Mouse (Mus musculus) heart, embryonic 13.5 days (tissue): ENCODE data around the gene Tmc6. TPM values are rescaled to one million over a fixed set of nuclear protein-coding genes. Genes with fewer than 3 reads are reported as not detected.

Experiments used
- ATAC-seq: fragments of 200-750 bp; cut with Nextera tagmentation; 2 replicates; pipeline ENCODE4 v1.8.0; 2017; ENCODE audit warnings: moderate TSS enrichment; ENCODE audit not compliant: insufficient number of reproducible peaks, low FRiP score, low TSS enrichment; ENCODE audit errors: extremely low read depth
- H3K27ac ChIP-seq: fragments of 300-500 bp; sonication (generic); replicated peaks from 2 replicates; pipeline ENCODE4 v1.5.1; 2015; ENCODE audit warnings: moderate library complexity, mild to moderate bottlenecking, inconsistent platforms
- H3K27me3 ChIP-seq: fragments of 300-500 bp; sonication (generic); replicated peaks from 2 replicates; pipeline ENCODE4 v1.6.1; 2015; ENCODE audit warnings: mild to moderate bottlenecking, inconsistent platforms
- H3K36me3 ChIP-seq: fragments of 300-500 bp; sonication (generic); 2 replicates; pipeline ENCODE4 v1.6.1; 2015; ENCODE audit warnings: mild to moderate bottlenecking, inconsistent platforms
- H3K4me1 ChIP-seq: fragments of 300-500 bp; sonication (generic); 2 replicates; pipeline ENCODE4 v1.6.1; 2015; ENCODE audit warnings: inconsistent platforms
- H3K4me2 ChIP-seq: fragments of 300-500 bp; sonication (generic); 2 replicates; pipeline ENCODE4 v1.6.1; 2015; ENCODE audit warnings: inconsistent platforms, mild to moderate bottlenecking, moderate library complexity
- H3K4me3 ChIP-seq: fragments of 300-500 bp; sonication (generic); 2 replicates; pipeline ENCODE4 v1.5.1; 2015; ENCODE audit warnings: moderate library complexity, mild to moderate bottlenecking, inconsistent platforms
- H3K9ac ChIP-seq: fragments of 300-500 bp; sonication (generic); 2 replicates; pipeline ENCODE4 v1.6.1; 2015; ENCODE audit warnings: inconsistent platforms, mild to moderate bottlenecking, moderate library complexity
- H3K9me3 ChIP-seq: fragments of 300-500 bp; sonication (generic); 2 replicates; pipeline ENCODE4 v1.6.1; 2016; ENCODE audit warnings: inconsistent platforms
- WGBS: fragments of 180-500 bp; shearing (Covaris S2); methylation state at CpG from one replicate; pipeline ENCODE4 v1.1.7; 2015; ENCODE audit warnings: mixed read lengths; 5-methylcytosine and 5-hydroxymethylcytosine counted together
- polyA plus RNA-seq: library from polyadenylated mRNA; unstranded; fragments of >200 nt; fragmentation: Nextera tagmentation; extraction: Ambion mirVana; gene quantifications from 2 replicates; pipeline ENCODE4 v1.2.1, GENCODE M21; 2015

The Tmc6 gene
- polyA plus RNA-seq, 1 experiment from 2014 or later = 22.2 TPM

DNA sequence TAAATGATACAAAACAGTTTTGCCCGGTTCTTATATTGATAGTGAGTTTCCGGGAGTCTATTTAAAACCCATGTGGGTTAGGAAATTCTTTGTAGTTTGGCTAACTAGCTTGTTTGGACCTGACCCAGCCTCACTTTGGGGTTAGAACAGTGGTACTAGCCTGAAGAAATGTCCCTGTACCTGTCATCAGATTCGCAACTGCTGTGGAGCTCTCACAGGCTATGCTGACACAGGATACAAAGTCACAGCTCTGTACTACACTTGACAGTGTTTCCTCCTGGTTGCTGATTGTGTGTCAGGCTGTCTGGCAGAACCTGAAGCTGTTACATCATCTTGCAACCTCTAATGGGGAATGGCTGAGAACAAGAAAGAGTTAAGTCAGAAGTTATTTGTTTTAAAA is 52.7 kb downstream of the Tmc6 start:
- Histone ChIP-seq H3K4me2 (no peak overlapping the region), H3K4me3 (no peak overlapping the region), H3K27ac (peak overlapping the region; percentile 60), H3K9me3 (no peaks in the 10 kb centered on the region), H3K27me3 (no peaks in the 10 kb centered on the region), H3K4me1 (peaks cover 42% of the 10 kb centered on the region), H3K9ac (no peak overlapping the region), H3K36me3 (peaks cover 22% of the 10 kb centered on the region)
- 43% methylated on average over 3 of the region's 3 CpGs for WGBS
- ATAC-seq = no peak

- Histone ChIP-seq H3K27ac (peak overlapping the region; percentile 60), H3K36me3 (peaks cover 19% of the 10 kb centered on the region), H3K4me1 (peaks cover 47% of the 10 kb centered on the region), H3K9me3 (no peaks in the 10 kb centered on the region), H3K4me2 (no peak overlapping the region), H3K27me3 (no peaks in the 10 kb centered on the region), H3K4me3 (no peak overlapping the region), H3K9ac (no peak overlapping the region)
- ATAC-seq = no peak
- 49% methylated on average over 1 of the region's 1 CpGs for WGBS
Observed at GRCm38 (mm10) chr11:117728841-117729240, 53.2 kb downstream of the Tmc6 start.

GRCm38 (mm10) chr11:117728245-117728644 is 53.8 kb downstream of the Tmc6 start:
- no peaks in the 10 kb centered on the region for H3K9me3 ChIP-seq
- H3K4me3 ChIP-seq = no peak overlapping the region
- H3K36me3 ChIP-seq = peaks cover 19% of the 10 kb centered on the region
- H3K4me2 ChIP-seq = no peak overlapping the region
- no peak for ATAC-seq
- WGBS = 87% methylated on average over 5 of the region's 5 CpGs
- H3K9ac ChIP-seq = no peak overlapping the region
- peaks cover 47% of the 10 kb centered on the region for H3K4me1 ChIP-seq
- no peaks in the 10 kb centered on the region for H3K27me3 ChIP-seq
- H3K27ac ChIP-seq = no peak overlapping the region

DNA sequence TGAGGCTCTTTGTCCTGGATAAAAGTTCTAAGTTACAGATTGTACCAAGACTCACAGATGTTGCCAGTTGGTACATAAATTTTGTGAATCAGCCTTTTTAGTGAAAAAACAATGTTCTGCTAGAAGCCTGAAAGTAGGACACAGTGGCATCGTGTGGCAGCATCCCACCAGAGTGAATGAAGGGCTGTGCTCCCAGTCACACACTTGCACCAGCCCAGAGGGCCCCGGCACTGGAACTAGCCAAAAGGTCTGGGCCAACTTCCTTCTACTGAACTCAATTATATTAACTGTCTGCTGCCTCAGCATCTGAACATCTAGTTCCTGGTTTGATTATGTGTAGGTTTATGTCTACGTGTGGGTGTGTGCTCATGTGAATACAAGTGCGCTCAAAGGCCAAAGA is 55.0 kb downstream of the Tmc6 start:
- no peak overlapping the region for H3K4me2 ChIP-seq
- H3K9ac ChIP-seq = no peak overlapping the region
- WGBS = 93% methylated on average over 4 of the region's 4 CpGs
- no peak overlapping the region for H3K4me3 ChIP-seq
- peaks cover 47% of the 10 kb centered on the region for H3K4me1 ChIP-seq
- ATAC-seq = no peak
- H3K36me3 ChIP-seq = peaks cover 21% of the 10 kb centered on the region
- H3K27ac ChIP-seq = no peak overlapping the region
- H3K9me3 ChIP-seq = no peaks in the 10 kb centered on the region
- no peaks in the 10 kb centered on the region for H3K27me3 ChIP-seq

DNA sequence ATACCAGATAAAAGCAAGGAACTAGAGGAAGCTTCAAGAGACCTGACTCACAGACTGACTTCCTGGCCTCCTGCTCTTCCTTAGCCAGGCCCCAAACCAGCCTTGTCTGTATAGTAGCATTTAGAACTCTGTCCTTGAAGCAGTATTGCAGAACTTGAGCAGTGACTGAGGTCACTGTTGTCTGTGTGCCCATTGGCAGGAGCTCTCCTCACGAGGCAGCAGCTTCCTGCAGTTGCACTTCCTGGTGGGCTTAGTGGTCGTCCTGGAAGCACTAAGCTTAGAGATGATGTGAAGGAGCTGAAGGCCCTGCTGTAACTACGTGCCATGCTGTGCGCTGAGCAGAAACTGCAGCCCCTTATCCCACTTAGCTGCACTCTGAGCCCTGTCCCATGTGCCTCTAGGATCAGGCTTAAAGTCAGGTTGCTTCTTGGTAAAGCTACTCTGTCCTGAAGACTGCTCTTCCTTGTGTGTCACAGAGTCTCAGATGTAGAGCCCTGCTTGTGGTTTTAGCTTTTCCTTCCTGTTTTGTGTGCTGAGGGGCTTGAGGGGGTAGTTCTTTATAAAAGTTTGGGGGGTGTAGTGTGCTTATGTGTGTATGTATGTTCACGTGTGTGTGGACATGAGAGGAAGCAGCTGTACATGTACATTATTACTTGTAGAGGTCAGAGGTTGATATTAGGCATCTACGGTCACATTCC is 57.2 kb downstream of the Tmc6 start:
- Histone ChIP-seq H3K4me3 (no peak overlapping the region), H3K4me2 (no peak overlapping the region), H3K27me3 (no peaks in the 10 kb centered on the region), H3K36me3 (peaks cover 43% of the 10 kb centered on the region), H3K9ac (no peak overlapping the region), H3K9me3 (no peaks in the 10 kb centered on the region), H3K27ac (no peak overlapping the region), H3K4me1 (peaks cover 29% of the 10 kb centered on the region)
- 75% methylated on average over 6 of the region's 6 CpGs for WGBS
- ATAC-seq = no peak

DNA sequence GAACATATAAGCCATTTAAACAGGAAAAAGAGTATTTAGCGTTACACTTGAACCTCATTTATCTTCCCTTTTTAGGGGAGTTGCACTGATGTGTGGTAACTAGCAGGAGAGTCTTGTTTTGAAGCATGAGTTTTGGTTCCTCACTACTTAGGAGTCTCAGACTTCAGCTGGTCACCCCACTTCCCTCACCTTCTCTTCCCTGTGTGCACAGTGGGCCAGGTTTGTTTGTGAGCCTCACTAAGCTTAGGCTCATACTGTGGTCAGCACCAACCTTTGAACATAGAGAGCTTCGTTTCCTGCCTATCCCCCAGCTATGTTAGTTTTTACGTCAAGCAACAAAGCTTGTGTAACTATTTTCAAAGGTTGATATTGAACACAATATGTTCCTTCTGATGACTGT is 63.2 kb downstream of the Tmc6 start:
- Histone ChIP-seq H3K27me3 (no peaks in the 10 kb centered on the region), H3K27ac (no peak overlapping the region), H3K9ac (no peak overlapping the region), H3K9me3 (no peaks in the 10 kb centered on the region), H3K4me1 (0 out of 2 replicates have a peak, but pooled peaks cover 3% of the 10 kb centered on the region), H3K4me2 (no peak overlapping the region), H3K36me3 (peaks cover 95% of the 10 kb centered on the region), H3K4me3 (no peak overlapping the region)
- 91% methylated on average over 3 of the region's 3 CpGs for WGBS
- no peak for ATAC-seq

Other genes with a start within 250 kb of the Tmc6 start
- 6.0 TPM in 2 replicates for gene Tnrc6c, start 127.9 kb downstream of the Tmc6 start, polyA plus RNA-seq
- gene Tmc8, start 122 bp downstream of the Tmc6 start, polyA plus RNA-seq = 2.5 and 3.0 TPM in 2 replicates
- gene 6030468B19Rik, start 15.5 kb upstream of the Tmc6 start, polyA plus RNA-seq = 1.3 and 2.3 TPM in 2 replicates
- gene Gm20708, start 27.5 kb upstream of the Tmc6 start, polyA plus RNA-seq = 0.78 and 1.3 TPM in 2 replicates
- 74.8 and 75.6 TPM in 2 replicates for gene Syngr2, start 27.5 kb upstream of the Tmc6 start, polyA plus RNA-seq
- gene Afmid, start 43.7 kb upstream of the Tmc6 start, polyA plus RNA-seq = 12.6 and 12.7 TPM in 2 replicates
- gene Tk1, start 43.9 kb upstream of the Tmc6 start, polyA plus RNA-seq = 97.6 and 109 TPM in 2 replicates
- 228 and 260 TPM in 2 replicates for gene Birc5, start 67.1 kb upstream of the Tmc6 start, polyA plus RNA-seq
- not detected in 2 replicates for gene Tmem235, start 78.6 kb upstream of the Tmc6 start, polyA plus RNA-seq
- gene Tha1, start 91.3 kb upstream of the Tmc6 start, polyA plus RNA-seq = 4.6 and 5.4 TPM in 2 replicates
- gene Socs3, start 187.8 kb upstream of the Tmc6 start, polyA plus RNA-seq = 4.9 and 8.5 TPM in 2 replicates
- 25.7 and 26.6 TPM in 2 replicates for gene Pgs1, start 204.1 kb upstream of the Tmc6 start, polyA plus RNA-seq